Mouse (Mus musculus) spleen, adult 2 months (tissue): Measurements from ENCODE around the gene Rab14. TPM values are rescaled to one million over a fixed set of nuclear protein-coding genes. Genes with fewer than 3 reads are reported as not detected.

Source experiments
- DNase-seq, 2 experiments: peaks; one replicate each; pipeline versions ENCODE4 v3.0.0 to v3.0.0-alpha.2; 2012 to 2021; ENCODE audit warnings: low spot score in 2 of 2, low read depth in 1 of 2
- H3K27ac ChIP-seq: fragments of 200-500 bp; 2 replicates; pipeline ENCODE4 v1.5.1; 2012; ENCODE audit warnings: low read length, inconsistent platforms; ENCODE audit not compliant: insufficient read depth
- H3K27me3 ChIP-seq: fragments of 200-500 bp; 2 replicates; pipeline ENCODE4 v1.6.1; 2012; ENCODE audit warnings: mild to moderate bottlenecking, moderate library complexity, low read length, inconsistent platforms; ENCODE audit not compliant: control insufficient read depth, insufficient read depth
- H3K36me3 ChIP-seq: fragments of 200-500 bp; 2 replicates; pipeline ENCODE4 v1.6.1; 2012; ENCODE audit warnings: mild to moderate bottlenecking, low read length, inconsistent platforms; ENCODE audit not compliant: control insufficient read depth, insufficient read depth
- H3K4me1 ChIP-seq: fragments of 200-500 bp; 2 replicates; pipeline ENCODE4 v1.6.1; 2011; ENCODE audit warnings: inconsistent platforms; ENCODE audit not compliant: control insufficient read depth, insufficient read depth, insufficient read length
- H3K4me3 ChIP-seq: fragments of 200-500 bp; 2 replicates; pipeline ENCODE4 v1.5.1; 2011; ENCODE audit warnings: mild to moderate bottlenecking, inconsistent platforms; ENCODE audit not compliant: insufficient read depth, insufficient read length; ENCODE audit errors: extremely low read depth
- CTCF ChIP-seq: fragments of 200-500 bp; IDR thresholded peaks from 2 replicates; pipeline ENCODE4 v1.5.1; 2011; ENCODE audit warnings: mild to moderate bottlenecking, inconsistent platforms; ENCODE audit not compliant: insufficient read depth, insufficient read length, insufficient replicate concordance; ENCODE audit errors: extremely low read depth
- POLR2A ChIP-seq: fragments of 200-500 bp; IDR thresholded peaks from 2 replicates; pipeline ENCODE4 v1.6.1; 2011; ENCODE audit warnings: low read depth, low read length, inconsistent platforms
- WGBS: fragments of 180-500 bp; shearing (Covaris S2); methylation state at CpG from one replicate; pipeline ENCODE4 v1.1.7; 2018; 5-methylcytosine and 5-hydroxymethylcytosine counted together
- polyA plus RNA-seq: library from polyadenylated mRNA; depleted of rRNA; stranded (reverse); fragments of >200 nt; gene quantifications from 2 replicates; pipeline ENCODE4 v1.2.3, GENCODE M21; 2012

Rab14 gene
- polyA plus RNA-seq, 1 experiment: 244 TPM

- Histone ChIP-seq H3K4me3 (no peak overlapping the region), H3K27me3 (no peaks in the 10 kb centered on the region), H3K36me3 (no peaks in the 10 kb centered on the region), H3K4me1 (peaks cover 8% of the 10 kb centered on the region; the same call in 1 of the 2 replicates), H3K27ac (no peak overlapping the region)
- no peak for DNase-seq
- no peak for TF ChIP-seq POLR2A
- no peak for TF ChIP-seq CTCF
- 22% methylated on average over 8 of the region's 8 CpGs for WGBS
Observed at GRCm38 (mm10) chr2:35230215-35230614, 29.3 kb upstream of the Rab14 start.

GRCm38 (mm10) chr2:35228145-35228544 lies 27.2 kb upstream of the Rab14 start:
- TF ChIP-seq CTCF (no peak), POLR2A (no peak)
- 93% methylated on average over 4 of the region's 4 CpGs for WGBS
- no peak for DNase-seq

GRCm38 (mm10) chr2:35224285-35224684 lies 23.4 kb upstream of the Rab14 start:
- 95% methylated on average over 15 of the region's 15 CpGs for WGBS
- Histone ChIP-seq H3K4me1 (no peaks in the 10 kb centered on the region), H3K4me3 (no peak overlapping the region), H3K36me3 (no peaks in the 10 kb centered on the region), H3K27me3 (no peaks in the 10 kb centered on the region), H3K27ac (no peak overlapping the region)
- TF ChIP-seq POLR2A: no peak
- TF ChIP-seq CTCF: no peak
- DNase-seq: no peak

More at GRCm38 (mm10) chr2:35228145-35228544, 27.2 kb upstream of the Rab14 start:
- no peaks in the 10 kb centered on the region for H3K36me3 ChIP-seq
- H3K4me3 ChIP-seq: no peak overlapping the region
- no peak overlapping the region for H3K27ac ChIP-seq
- no peaks in the 10 kb centered on the region for H3K27me3 ChIP-seq
- peaks cover 5% of the 10 kb centered on the region; the same call in 1 of the 2 replicates for H3K4me1 ChIP-seq

- TF ChIP-seq POLR2A (no peak), CTCF (no peak)
- no peak for DNase-seq
- Histone ChIP-seq H3K36me3 (no peaks in the 10 kb centered on the region), H3K27me3 (no peaks in the 10 kb centered on the region), H3K4me3 (no peak overlapping the region), H3K4me1 (no peaks in the 10 kb centered on the region), H3K27ac (no peak overlapping the region)
- WGBS: 49% methylated on average over 6 of the region's 6 CpGs
Observed at GRCm38 (mm10) chr2:35222822-35223391, 22.0 kb upstream of the Rab14 start.

- H3K4me1 ChIP-seq: no peaks in the 10 kb centered on the region
- 86% methylated on average over 3 of the region's 3 CpGs for WGBS
- H3K27ac ChIP-seq: no peak overlapping the region
- no peaks in the 10 kb centered on the region for H3K36me3 ChIP-seq
- H3K4me3 ChIP-seq: no peak overlapping the region
- TF ChIP-seq CTCF (no peak), POLR2A (no peak)
- DNase-seq: no peak
- no peaks in the 10 kb centered on the region for H3K27me3 ChIP-seq
Observed at GRCm38 (mm10) chr2:35218736-35219135, 17.8 kb upstream of the Rab14 start.

- Histone ChIP-seq H3K36me3 (no peaks in the 10 kb centered on the region), H3K4me3 (no peak overlapping the region), H3K4me1 (no peaks in the 10 kb centered on the region), H3K27me3 (no peaks in the 10 kb centered on the region), H3K27ac (no peak overlapping the region)
- DNase-seq: no peak
- 81% methylated on average over 2 of the region's 2 CpGs for WGBS
- no peak for TF ChIP-seq POLR2A
- TF ChIP-seq CTCF: no peak
Observed at GRCm38 (mm10) chr2:35216701-35217100, 15.8 kb upstream of the Rab14 start.

GRCm38 (mm10) chr2:35215363-35215762 lies 14.4 kb upstream of the Rab14 start:
- WGBS: 86% methylated on average over 14 of the region's 14 CpGs
- H3K4me3 ChIP-seq: no peak overlapping the region
- DNase-seq: no peak
- no peak for TF ChIP-seq POLR2A
- no peak for TF ChIP-seq CTCF
- no peaks in the 10 kb centered on the region for H3K27me3 ChIP-seq
- no peak overlapping the region for H3K27ac ChIP-seq
- H3K36me3 ChIP-seq: no peaks in the 10 kb centered on the region
- H3K4me1 ChIP-seq: no peaks in the 10 kb centered on the region
